Mouse (Mus musculus) urinary bladder, postnatal 25 days (tissue): Measurements from ENCODE around the gene Spats2.
"Not testable (repeated sequence)": the region's sequence is repeated elsewhere in the genome, so short reads cannot be mapped to it uniquely, and the experiment has no call there.

Source experiments
- DNase-seq: peaks from one replicate; pipeline ENCODE4 v3.0.0; 2022; ENCODE audit warnings: low spot score

The Spats2 gene

DNA sequence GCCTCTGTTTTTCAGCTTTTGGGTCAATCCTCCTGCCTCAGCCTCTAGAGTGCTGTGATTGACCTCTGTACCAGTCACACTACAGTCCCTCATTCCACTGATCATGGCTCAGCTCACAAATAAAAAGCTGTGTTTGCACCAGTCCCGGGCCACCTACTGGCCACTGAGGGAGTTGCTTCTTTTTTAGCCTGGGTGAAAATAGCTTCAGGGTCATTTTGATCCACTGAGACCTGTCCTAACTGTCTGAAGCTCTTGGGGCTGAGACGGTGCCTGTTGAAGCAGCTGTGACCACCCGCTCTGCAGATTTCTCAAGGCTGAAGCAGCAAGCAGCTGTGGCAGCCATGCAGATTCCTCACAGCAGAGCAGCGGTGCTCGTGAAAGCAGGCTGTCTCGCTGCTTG lies 14.0 kb downstream of the Spats2 start:
- DNase-seq, result no peak

- DNase-seq, result no peak
Measured at GRCm38 (mm10) chr15:99150516-99150915, 24.8 kb downstream of the Spats2 start.

DNA sequence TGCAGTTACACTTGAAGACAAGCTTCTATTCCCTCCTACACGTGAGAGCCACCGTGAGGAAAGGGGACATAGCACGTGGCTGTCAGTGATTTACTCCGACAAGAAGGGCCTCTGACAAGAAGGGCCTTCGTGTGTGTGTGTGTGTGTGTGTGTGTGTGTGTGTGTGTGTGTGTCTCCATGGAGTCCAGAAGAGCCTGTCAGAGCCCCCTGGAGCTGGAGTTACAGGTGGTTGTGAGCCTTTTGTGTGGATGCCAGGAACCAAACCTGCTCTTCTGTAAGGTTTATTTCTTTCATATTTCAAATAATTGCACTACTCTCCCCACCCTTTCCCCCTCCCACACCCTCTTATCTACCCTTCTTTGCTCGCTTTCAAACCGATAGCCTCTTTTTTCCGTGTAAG lies 25.6 kb downstream of the Spats2 start:
- no peak for DNase-seq

GRCm38 (mm10) chr15:99153466-99153865 lies 27.8 kb downstream of the Spats2 start:
- no peak for DNase-seq

DNA sequence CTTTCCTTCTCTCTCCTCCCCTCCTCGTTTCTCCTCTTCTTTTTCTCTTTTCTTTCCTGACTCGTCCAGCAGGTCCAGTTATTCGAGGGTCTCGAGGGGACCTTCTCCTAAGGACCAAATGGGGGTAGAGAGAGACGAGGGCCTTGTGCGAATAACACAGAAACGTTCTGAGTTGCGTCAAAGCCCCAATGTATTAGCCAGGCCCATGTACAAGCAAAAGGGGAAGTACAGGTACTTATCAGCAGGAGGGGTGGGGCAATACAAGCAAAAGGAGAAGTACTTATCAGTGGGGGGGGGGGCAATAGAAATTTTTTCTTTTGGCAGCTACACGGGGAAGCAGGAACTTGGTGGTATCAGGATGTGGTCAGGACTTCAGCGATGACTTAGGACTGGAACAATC lies 28.8 kb downstream of the Spats2 start:
- not testable (repeated sequence) for DNase-seq

DNA sequence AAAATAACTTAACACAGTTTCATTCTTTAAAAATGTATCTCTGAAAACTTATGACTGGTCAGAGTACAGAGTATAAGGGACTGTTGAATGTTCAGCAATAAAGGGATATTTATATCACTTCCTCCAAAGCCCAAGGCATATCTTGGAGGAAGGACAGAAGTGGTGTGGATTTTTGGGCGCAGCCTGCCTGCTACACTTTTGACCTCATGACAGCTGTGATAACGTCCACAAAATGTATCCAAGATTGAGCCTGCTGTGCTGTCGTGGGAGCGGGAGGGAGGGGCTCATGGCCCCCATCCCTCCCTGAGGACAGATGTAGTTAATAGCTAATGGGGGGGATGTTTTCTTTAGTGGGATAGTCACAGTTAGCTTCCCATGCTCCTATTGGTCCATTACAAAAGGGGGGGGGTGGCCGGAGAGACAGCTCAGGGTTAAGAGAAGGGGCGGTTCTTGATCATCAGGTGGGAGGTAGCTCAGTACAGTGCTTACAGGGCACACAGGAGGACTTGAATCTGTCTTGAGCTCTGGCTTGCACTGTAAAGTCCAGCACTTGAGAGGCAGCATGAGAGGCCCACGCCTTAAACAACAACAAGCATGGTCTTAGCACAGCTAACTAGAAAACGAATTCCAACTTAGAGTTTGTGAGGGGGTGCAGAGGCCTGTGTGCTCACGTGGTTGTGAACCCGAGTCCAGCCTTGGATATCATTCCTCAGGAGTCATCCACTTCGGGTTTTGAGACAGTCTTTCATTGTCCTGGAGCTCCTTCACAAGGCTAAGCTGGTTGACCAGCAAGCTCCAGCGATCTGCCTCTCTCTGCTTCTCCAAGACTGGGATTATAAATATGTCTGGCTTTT lies 38.0 kb downstream of the Spats2 start:
- no peak for DNase-seq

- DNase-seq, result no peak
Measured at GRCm38 (mm10) chr15:99172131-99172530, 46.4 kb downstream of the Spats2 start.

DNA sequence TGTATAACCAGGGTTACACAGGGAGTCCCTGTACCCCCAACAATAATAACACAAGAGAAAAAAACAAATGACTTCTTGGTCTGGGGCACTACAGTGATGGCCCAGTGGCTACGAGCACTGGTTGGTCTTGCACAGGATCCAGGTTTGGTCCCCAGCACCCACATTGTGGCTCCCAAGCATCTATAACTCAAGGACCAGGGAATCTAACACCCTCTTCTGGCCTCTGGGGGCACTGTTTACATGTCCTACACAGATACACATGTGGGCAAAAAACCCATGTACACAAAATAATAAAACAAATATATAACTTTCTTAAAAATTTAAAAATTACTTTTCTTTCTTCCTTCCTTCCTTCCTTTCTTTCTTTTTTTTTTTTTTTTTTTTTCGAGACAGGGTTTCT lies 53.9 kb downstream of the Spats2 start:
- DNase-seq, result no peak

- DNase-seq, result no peak
Measured at GRCm38 (mm10) chr15:99184217-99184914, 58.6 kb downstream of the Spats2 start.

DNA sequence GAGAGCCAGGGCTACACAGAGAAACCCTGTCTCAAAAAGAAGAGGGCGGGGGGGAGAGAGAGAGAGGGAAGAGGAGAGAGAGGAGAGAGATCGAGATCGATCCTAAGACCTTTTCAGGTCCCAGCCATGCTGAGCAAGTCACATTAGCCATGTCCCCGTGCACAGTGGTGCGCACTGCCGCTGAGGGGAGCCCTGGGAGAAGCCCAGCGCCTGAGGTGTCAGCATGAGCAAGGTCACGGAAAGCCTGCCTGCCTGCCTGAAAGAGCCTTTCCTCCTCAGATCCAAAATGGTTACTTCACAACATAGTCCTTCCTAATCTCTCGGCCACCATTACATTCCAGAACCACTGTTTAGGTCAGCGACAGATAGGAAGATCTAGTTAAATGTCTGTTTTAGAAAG lies 68.6 kb downstream of the Spats2 start:
- no peak for DNase-seq

DNA sequence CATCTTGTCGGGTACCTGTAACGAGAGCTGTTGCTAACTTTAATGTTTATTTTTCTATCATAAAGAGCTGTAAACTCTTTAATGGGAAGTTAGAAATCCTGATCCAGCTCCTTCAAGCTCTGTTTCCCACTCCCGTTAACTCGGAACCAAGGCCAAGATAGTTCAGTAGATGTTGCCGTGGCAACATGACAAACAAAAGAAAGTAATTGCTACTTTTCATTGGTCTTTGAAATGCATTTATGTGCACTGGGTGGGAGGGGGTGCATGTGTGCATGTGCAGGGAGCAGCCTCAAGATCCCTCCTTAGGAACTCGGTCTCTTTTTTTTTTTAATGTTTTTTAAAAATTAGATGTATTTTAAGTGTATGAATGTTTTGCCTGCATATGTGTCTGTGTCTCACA lies 69.3 kb downstream of the Spats2 start:
- DNase-seq, result no peak

DNA sequence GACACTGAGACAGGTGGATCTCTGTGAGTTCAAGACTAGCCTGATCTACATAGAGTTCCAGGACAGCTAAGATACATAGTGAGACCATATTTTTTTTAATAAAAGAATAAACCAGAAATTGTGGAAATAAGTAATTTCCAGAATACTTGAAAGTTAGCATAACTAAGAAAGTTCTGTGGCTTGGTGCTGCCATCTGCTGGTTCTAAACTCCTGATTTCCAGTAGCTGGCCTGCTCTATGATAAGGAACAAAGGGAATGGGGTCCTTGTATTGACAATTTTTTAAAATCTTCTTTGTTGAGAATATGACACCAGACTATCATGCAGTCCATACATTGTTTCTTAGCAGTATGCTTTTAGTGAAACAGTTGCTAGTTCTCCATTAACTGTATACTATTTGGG lies 73.0 kb downstream of the Spats2 start:
- DNase-seq, result no peak

DNA sequence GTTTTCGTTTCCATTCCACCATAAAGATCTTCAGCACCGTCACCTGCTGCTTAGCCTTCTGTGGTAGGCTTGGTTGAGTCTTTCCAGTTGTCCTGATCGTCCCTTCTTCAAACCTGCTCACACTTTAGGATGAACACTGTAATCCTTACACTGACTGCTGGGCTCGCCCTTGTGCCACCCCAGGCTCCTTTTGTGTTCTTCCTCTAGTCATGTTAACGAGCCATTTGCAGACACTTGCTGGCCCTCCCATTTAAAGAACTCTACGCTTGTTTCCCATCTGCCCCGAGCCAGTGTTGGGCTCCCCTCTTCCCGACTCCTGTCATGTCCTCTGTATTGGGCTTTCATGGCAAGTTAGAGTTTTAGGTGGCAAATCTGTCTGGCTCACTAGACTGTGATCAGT lies 80.2 kb downstream of the Spats2 start:
- no peak for DNase-seq

GRCm38 (mm10) chr15:99213183-99213582 lies 87.5 kb downstream of the Spats2 start:
- no peak for DNase-seq

DNA sequence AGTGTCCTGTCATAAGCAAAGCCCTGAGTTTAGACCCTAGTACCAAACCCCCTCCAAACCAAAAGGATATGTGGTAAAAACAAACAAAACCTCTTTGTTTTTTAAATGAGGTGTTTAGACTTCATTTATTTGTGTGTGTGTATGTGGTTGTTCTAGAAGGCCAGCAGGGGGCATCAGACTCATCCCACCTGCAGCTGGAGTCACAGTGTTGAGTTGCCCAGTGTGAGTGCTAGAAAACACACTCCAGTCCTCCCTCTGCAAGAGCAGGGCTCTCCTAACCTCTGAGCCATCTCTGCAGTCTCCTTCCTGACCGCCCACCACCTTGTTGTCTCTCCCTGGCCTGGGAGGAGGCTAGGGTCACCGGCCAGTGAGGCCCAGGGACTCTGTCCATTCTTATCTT lies 89.2 kb downstream of the Spats2 start:
- no peak for DNase-seq

GRCm38 (mm10) chr15:99215741-99216463 lies 90.2 kb downstream of the Spats2 start:
- DNase-seq, result no peak

DNA sequence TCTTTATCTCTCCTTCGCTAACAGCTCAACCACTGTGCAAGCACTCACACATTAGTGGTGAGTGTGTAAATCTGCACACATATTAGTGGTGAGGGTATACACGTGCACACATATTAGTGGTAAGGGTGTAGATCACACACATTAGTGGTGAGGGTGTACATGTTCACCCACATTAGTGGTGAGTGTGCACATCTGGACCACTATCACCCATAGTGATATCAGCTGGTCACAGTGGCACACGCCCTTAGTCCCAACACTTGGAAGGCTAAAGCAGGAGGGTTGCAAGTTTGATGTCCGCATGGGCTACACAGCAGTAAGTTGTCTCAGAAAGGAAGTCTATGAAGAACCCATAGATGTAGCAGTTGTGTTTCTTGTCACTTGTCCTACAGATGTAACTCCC lies 91.9 kb downstream of the Spats2 start:
- DNase-seq, result no peak

DNA sequence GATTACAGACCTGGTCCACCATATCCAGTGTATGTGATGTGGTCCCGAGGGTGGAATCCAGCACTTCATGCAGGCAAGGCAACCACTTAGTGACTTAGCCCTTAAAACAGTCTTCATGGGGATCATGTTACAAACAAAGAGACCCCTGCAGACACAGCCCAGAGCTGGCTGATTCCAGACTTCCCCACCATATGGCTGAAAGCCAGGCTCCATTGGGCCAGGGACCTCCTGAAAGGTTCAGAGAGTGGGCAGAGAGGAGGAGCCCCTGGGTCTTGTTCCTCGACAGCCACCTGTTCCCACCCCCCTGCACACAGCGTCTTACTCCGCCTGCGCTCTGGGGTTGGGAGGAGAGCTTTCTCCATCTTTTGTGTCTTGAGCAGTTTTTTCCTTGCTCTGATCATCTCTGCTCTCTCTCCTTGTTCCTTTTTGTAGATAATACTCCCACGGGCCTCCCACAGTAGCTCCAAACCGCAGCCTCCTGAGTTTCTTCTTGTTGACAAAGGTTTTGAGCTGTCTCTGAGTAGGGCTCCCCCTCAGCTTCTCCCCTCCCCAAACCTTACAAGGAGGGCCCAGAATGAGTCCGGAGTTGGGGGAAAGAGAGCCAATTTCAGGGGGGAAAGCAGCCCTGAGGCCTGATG lies 95.7 kb downstream of the Spats2 start:
- DNase-seq, result no peak

- DNase-seq, result no peak
Measured at GRCm38 (mm10) chr15:99222794-99223584, 97.3 kb downstream of the Spats2 start.

DNA sequence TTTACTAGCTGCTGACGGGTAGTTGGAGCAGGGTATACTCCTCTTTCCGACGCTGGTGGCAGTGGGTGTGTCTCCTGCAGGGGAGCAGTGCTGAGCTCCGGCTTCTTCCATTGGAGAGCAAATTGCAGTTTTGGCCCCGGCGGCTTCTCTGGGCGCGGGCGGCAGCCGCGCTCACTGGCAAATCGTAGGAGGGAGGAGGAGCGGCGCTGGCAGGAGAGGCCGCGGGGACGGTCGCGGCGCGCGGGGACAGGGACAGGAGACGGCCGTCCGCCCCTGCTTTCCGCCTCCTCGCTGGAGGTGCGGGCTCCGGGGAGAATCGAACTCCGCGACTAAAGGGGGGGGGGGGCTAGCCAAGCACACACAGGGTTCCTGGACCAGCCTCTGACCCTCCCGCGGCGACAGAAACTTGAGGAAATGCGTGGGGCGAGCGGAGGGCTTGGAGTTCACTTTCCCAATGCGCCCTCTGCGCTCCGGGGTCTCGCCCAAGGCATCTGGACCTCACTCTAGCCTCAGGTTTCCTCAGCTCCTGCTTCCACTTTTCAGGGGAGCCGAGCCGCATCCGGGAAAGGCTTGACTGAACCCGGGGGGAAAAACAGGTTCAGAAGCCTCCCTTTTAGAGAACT lies 98.0 kb downstream of the Spats2 start:
- peak; percentile 29 for DNase-seq
